Mouse (Mus musculus) megakaryocyte, embryonic 14.5 days (primary cell): ENCODE measurements around the gene Shc3. TPM values are rescaled to one million over a fixed set of nuclear protein-coding genes. Genes with fewer than 3 reads are reported as not detected.
A peak's percentile ranks its signal among the peaks of the same experiment; 100 is the strongest.

ENCODE experiments used
- H3K27me3 ChIP-seq: replicated peaks from 2 replicates; pipeline ENCODE3; 2012; ENCODE audit warnings: inconsistent platforms
- H3K36me3 ChIP-seq: replicated peaks from 2 replicates; pipeline ENCODE3; 2012; ENCODE audit warnings: low read length, inconsistent platforms, mixed read lengths
- H3K4me1 ChIP-seq: 2 replicates; pipeline ENCODE4 v1.6.1; 2012; ENCODE audit warnings: inconsistent platforms
- H3K4me3 ChIP-seq: replicated peaks from 2 replicates; pipeline ENCODE3; 2012; ENCODE audit warnings: moderate library complexity, mild to moderate bottlenecking, inconsistent platforms
- H3K9me3 ChIP-seq: 2 replicates; pipeline ENCODE4 v1.6.1; 2012; ENCODE audit warnings: inconsistent platforms
- FLI1 ChIP-seq: IDR thresholded peaks from 2 replicates; pipeline ENCODE4 v1.6.1; 2012; ENCODE audit warnings: low read length, inconsistent platforms, mixed read lengths
- GATA1 ChIP-seq: IDR thresholded peaks from 3 replicates; pipeline ENCODE4 v1.6.1; 2012; ENCODE audit warnings: mixed read lengths, low read length, inconsistent platforms, borderline replicate concordance
- polyA plus RNA-seq: library from polyadenylated mRNA; stranded (reverse); fragments of >175 nt; gene quantifications from 2 replicates; pipeline ENCODE4 v1.2.3, GENCODE M21; 2012; ENCODE audit warnings: low replicate concordance; ENCODE audit not compliant: insufficient read depth

Gene Shc3
- polyA plus RNA-seq, result not detected in 2 replicates

- Histone ChIP-seq H3K36me3 (no peaks in the 10 kb centered on the region), H3K4me1 (peaks cover 21% of the 10 kb centered on the region), H3K27me3 (peaks cover 86% of the 10 kb centered on the region), H3K9me3 (peaks cover 21% of the 10 kb centered on the region), H3K4me3 (peak within 1 kb of the TSS; percentile 25)
- no peak for TF ChIP-seq GATA1
- no peak for TF ChIP-seq FLI1
Measured at GRCm38 (mm10) chr13:51568911-51569684, at the start of gene Shc3. Gene Shc3, minus strand, starts transcription at chr13:51569419.

GRCm38 (mm10) chr13:51618602-51619001, 49.4 kb upstream of the Shc3 start:
- no peak for TF ChIP-seq GATA1
- TF ChIP-seq FLI1, result no peak
- H3K36me3 ChIP-seq, result no peaks in the 10 kb centered on the region
- peaks cover 22% of the 10 kb centered on the region for H3K4me1 ChIP-seq
- no peaks in the 10 kb centered on the region for H3K9me3 ChIP-seq
- peaks cover 19% of the 10 kb centered on the region for H3K27me3 ChIP-seq
- H3K4me3 ChIP-seq, result no peak overlapping the region

- Histone ChIP-seq H3K36me3 (no peaks in the 10 kb centered on the region), H3K9me3 (no peaks in the 10 kb centered on the region), H3K4me1 (peaks cover 22% of the 10 kb centered on the region), H3K27me3 (peaks cover 17% of the 10 kb centered on the region), H3K4me3 (peak overlapping the region; percentile 48)
- TF ChIP-seq GATA1 (no peak), FLI1 (no peak)
Measured at GRCm38 (mm10) chr13:51617861-51618260, 48.6 kb upstream of the Shc3 start.

- no peaks in the 10 kb centered on the region for H3K36me3 ChIP-seq
- H3K27me3 ChIP-seq, result peaks cover 20% of the 10 kb centered on the region
- H3K4me3 ChIP-seq, result no peak overlapping the region
- no peaks in the 10 kb centered on the region for H3K9me3 ChIP-seq
- TF ChIP-seq GATA1, result no peak
- no peak for TF ChIP-seq FLI1
- peaks cover 22% of the 10 kb centered on the region for H3K4me1 ChIP-seq
Measured at GRCm38 (mm10) chr13:51617306-51617705, 48.1 kb upstream of the Shc3 start.

- Histone ChIP-seq H3K4me3 (peak overlapping the region; percentile 57), H3K4me1 (peaks cover 22% of the 10 kb centered on the region), H3K36me3 (no peaks in the 10 kb centered on the region), H3K9me3 (no peaks in the 10 kb centered on the region), H3K27me3 (peaks cover 20% of the 10 kb centered on the region)
- TF ChIP-seq GATA1 (no peak), FLI1 (no peak)
Measured at GRCm38 (mm10) chr13:51616417-51617044, 47.3 kb upstream of the Shc3 start.

GRCm38 (mm10) chr13:51615815-51616214, 46.6 kb upstream of the Shc3 start:
- Histone ChIP-seq H3K36me3 (no peaks in the 10 kb centered on the region), H3K4me3 (no peak overlapping the region), H3K4me1 (peaks cover 22% of the 10 kb centered on the region), H3K9me3 (no peaks in the 10 kb centered on the region), H3K27me3 (peaks cover 22% of the 10 kb centered on the region)
- TF ChIP-seq GATA1 (no peak), FLI1 (no peak)

- no peak for TF ChIP-seq GATA1
- no peaks in the 10 kb centered on the region for H3K9me3 ChIP-seq
- peaks cover 9% of the 10 kb centered on the region for H3K4me1 ChIP-seq
- H3K36me3 ChIP-seq, result no peaks in the 10 kb centered on the region
- H3K27me3 ChIP-seq, result peaks cover 22% of the 10 kb centered on the region
- no peak overlapping the region for H3K4me3 ChIP-seq
Measured at GRCm38 (mm10) chr13:51611500-51611899, 42.3 kb upstream of the Shc3 start.

- H3K9me3 ChIP-seq, result no peaks in the 10 kb centered on the region
- peaks cover 19% of the 10 kb centered on the region for H3K27me3 ChIP-seq
- H3K4me1 ChIP-seq, result peaks cover 4% of the 10 kb centered on the region
- H3K4me3 ChIP-seq, result no peak overlapping the region
- no peaks in the 10 kb centered on the region for H3K36me3 ChIP-seq
- TF ChIP-seq GATA1, result no peak
- no peak for TF ChIP-seq FLI1
Measured at GRCm38 (mm10) chr13:51611060-51611459, 41.8 kb upstream of the Shc3 start.

- H3K36me3 ChIP-seq, result no peaks in the 10 kb centered on the region
- H3K4me3 ChIP-seq, result no peak overlapping the region
- H3K4me1 ChIP-seq, result no peaks in the 10 kb centered on the region
- TF ChIP-seq GATA1 (no peak), FLI1 (no peak)
- H3K27me3 ChIP-seq, result peaks cover 13% of the 10 kb centered on the region
- H3K9me3 ChIP-seq, result no peaks in the 10 kb centered on the region
Measured at GRCm38 (mm10) chr13:51609231-51609630, 40.0 kb upstream of the Shc3 start.

- Histone ChIP-seq H3K4me1 (no peaks in the 10 kb centered on the region), H3K4me3 (no peak overlapping the region), H3K27me3 (peaks cover 14% of the 10 kb centered on the region), H3K36me3 (no peaks in the 10 kb centered on the region), H3K9me3 (no peaks in the 10 kb centered on the region)
- TF ChIP-seq GATA1, result no peak
- TF ChIP-seq FLI1, result no peak
Measured at GRCm38 (mm10) chr13:51603894-51604244, 34.6 kb upstream of the Shc3 start.
